Comparison of ENCODE assay signal across 9 mouse cellular contexts in the genomic region with DNA sequence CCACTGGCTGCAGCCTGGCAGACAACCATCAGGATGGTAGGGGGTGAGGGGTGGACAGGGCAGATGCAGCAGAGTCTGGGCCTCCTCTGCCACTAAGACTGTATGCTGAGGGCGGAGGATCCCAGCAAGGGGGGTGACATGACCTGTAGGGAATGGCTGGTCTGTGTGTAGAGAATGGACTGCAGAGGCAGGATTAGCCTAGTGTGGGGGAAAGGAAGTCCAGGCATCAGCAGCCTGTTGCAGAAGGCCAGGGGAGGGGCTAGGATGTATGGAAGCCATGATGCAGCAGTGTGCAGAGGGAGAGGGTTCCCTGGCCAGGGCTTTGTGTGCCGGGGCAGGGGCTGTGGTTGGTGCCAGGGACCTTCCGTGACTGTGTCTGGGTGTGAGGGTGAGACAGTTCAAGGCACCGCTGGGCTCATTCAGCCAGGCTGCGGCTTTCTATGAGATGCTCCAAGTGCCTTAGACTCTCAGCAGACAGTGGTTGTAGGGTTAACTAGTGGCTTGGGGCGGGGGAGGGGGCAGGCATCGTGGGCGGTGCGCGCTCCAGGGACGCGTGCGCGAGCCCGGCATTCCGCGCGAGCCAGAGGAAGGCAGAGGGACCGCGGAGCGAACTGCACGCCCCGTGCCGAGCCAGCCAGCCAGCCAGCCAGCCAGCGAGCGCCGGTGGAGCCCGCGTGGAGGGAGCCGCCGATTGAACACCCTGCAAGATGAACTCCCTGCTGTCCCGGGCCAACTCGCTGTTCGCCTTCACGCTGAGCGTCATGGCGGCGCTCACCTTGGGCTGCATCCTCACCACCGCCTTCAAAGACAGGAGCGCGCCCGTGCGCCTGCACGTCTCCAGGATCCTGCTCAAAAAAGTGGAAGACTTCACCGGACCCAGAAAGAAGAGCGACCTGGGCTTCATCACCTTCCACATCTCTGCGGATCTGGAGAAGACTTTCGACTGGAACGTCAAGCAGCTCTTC. TPM values are rescaled to one million over a fixed set of nuclear protein-coding genes. Genes with fewer than 3 reads are reported as not detected.
DNase-seq lines count a peak whose midpoint lies in the region; ATAC-seq and TF ChIP-seq lines count a peak whose summit lies in the region.
"Not testable (repeated sequence)": the region's sequence is repeated elsewhere in the genome, so short reads cannot be mapped to it uniquely, and the experiment has no call there.
"Had no signal": no experiment of that assay in that cellular context is flagged by ENCODE, and none has a peak within 500 bp of the region (broad histone marks: within the 10 kb centered on the region; RNA-seq: fewer than 3 reads in every experiment).

Gene Arxes1, plus strand, starts transcription at position 569 of the 965 bp plus-strand sequence.

- H3K9me3 ChIP-seq in embryonic facial prominence, embryonic 11.5 days (replicated peaks; ENCODE audit: control insufficient read depth, low read length); hindbrain, postnatal 0 days (ENCODE audit: low read length); liver, postnatal 0 days (ENCODE audit: low read length); neural tube, embryonic 12.5 days: not testable (repeated sequence)

- H3K27ac ChIP-seq in embryonic facial prominence, embryonic 11.5 days (replicated peaks; ENCODE audit: low read depth, low read length); hindbrain, postnatal 0 days; liver, postnatal 0 days (ENCODE audit: low read depth); neural tube, embryonic 12.5 days: not testable (repeated sequence)

- intact Hi-C loops in gastrocnemius, postnatal 14 days (cut with DNase I; ENCODE audit: low total_unique reads), result not testable (repeated sequence)

- H3K36me3 ChIP-seq in embryonic facial prominence, embryonic 11.5 days (replicated peaks; ENCODE audit: control insufficient read depth, insufficient read depth, low read depth, low read length); hindbrain, postnatal 0 days (ENCODE audit: insufficient read depth, low read length); liver, postnatal 0 days (replicated peaks; ENCODE audit: insufficient read depth, low read length); neural tube, embryonic 12.5 days: not testable (repeated sequence)

- ATAC-seq in embryonic facial prominence, embryonic 11.5 days (replicated peaks; ENCODE audit: insufficient number of reproducible peaks, low FRiP score, low TSS enrichment, low read depth), result peak; percentile 96
- ATAC-seq in hindbrain, postnatal 0 days, result peak; percentile 96
- peak; percentile 84 for ATAC-seq in liver, postnatal 0 days
- ATAC-seq in neural tube, embryonic 12.5 days (ENCODE audit: low FRiP score, low read depth), result peak; percentile 96

- DNase-seq in brain, adult 2 months (ENCODE audit: low read depth, low spot score), result peak; percentile 5
- DNase-seq in embryonic facial prominence, embryonic 11.5 days (ENCODE audit: low spot score); liver, postnatal 0 days: not testable (repeated sequence)
- DNase-seq in gastrocnemius, postnatal 14 days, result peak; percentile 15
- peak; percentile 2 for DNase-seq in hindbrain, postnatal 0 days (ENCODE audit: low spot score)
- DNase-seq in layer of hippocampus, postnatal 25 days (ENCODE audit: extremely low spot score in 1 of 2, low spot score in 1 of 2), result peak; percentile 19 to 44
- peak; percentile 11 for DNase-seq in thymus, postnatal 4 days

- H3K4me3 ChIP-seq in embryonic facial prominence, embryonic 11.5 days (ENCODE audit: low read depth, low read length), result peak within 1 kb of the TSS; percentile 18
- H3K4me3 ChIP-seq in hindbrain, postnatal 0 days (ENCODE audit: low read length), result peak within 1 kb of the TSS; percentile 26
- not testable (repeated sequence) for H3K4me3 ChIP-seq in liver, postnatal 0 days (ENCODE audit: low read depth, low read length)
- peak within 1 kb of the TSS; percentile 16; the same call in 1 of the 2 replicates for H3K4me3 ChIP-seq in neural tube, embryonic 12.5 days

- peak within 1 kb of the TSS; percentile 27 for H3K4me2 ChIP-seq in embryonic facial prominence, embryonic 11.5 days (ENCODE audit: low read depth, low read length)
- H3K4me2 ChIP-seq in hindbrain, postnatal 0 days (ENCODE audit: low read depth, low read length), result peak within 1 kb of the TSS; percentile 50
- H3K4me2 ChIP-seq in liver, postnatal 0 days (ENCODE audit: low read depth, low read length), result peak within 1 kb of the TSS; percentile 42; the same call in 1 of the 2 replicates
- H3K4me2 ChIP-seq in neural tube, embryonic 12.5 days (replicated peaks), result peak within 1 kb of the TSS; percentile 52

- not testable (repeated sequence) for H3K9ac ChIP-seq in embryonic facial prominence, embryonic 11.5 days (replicated peaks; ENCODE audit: low read length); hindbrain, postnatal 0 days (replicated peaks; ENCODE audit: low read length); liver, postnatal 0 days (replicated peaks); neural tube, embryonic 12.5 days

- not testable (repeated sequence) for H3K27me3 ChIP-seq in embryonic facial prominence, embryonic 11.5 days (ENCODE audit: control insufficient read depth, insufficient read depth, low read length); hindbrain, postnatal 0 days (ENCODE audit: insufficient read depth, low read length); liver, postnatal 0 days (ENCODE audit: insufficient read depth, low read length); neural tube, embryonic 12.5 days (replicated peaks)

- not testable (repeated sequence) for H3K4me1 ChIP-seq in embryonic facial prominence, embryonic 11.5 days (ENCODE audit: control insufficient read depth, insufficient read depth, low read length); hindbrain, postnatal 0 days (ENCODE audit: insufficient read depth, low read length); liver, postnatal 0 days (ENCODE audit: insufficient read depth); neural tube, embryonic 12.5 days

- TF ChIP-seq EP300 in liver, postnatal 0 days (IDR thresholded peaks at IDR 0.05; ENCODE audit: low read depth), result not testable (repeated sequence)

- not testable (repeated sequence) for TF ChIP-seq CTCF in hindbrain, postnatal 0 days (IDR thresholded peaks at IDR 0.05; ENCODE audit: low read depth); liver, postnatal 0 days (IDR thresholded peaks at IDR 0.05; ENCODE audit: low read depth)

- 50% methylated on average over 1 of the region's 49 CpGs for WGBS in embryonic facial prominence, embryonic 11.5 days
- 21% methylated on average over 12 of the region's 49 CpGs for WGBS in hindbrain, postnatal 0 days
- WGBS in liver, postnatal 0 days (ENCODE audit: insufficient replicate concordance), result 0% methylated on average over 6 of the region's 49 CpGs
- WGBS in neural tube, embryonic 12.5 days, result 11% methylated on average over 16 of the region's 49 CpGs

RNA-seq across cellular contexts. Expression of gene Arxes1, which starts in this region (rescaled TPM):
- 49.4 and 50.8 TPM in 2 replicates for polyA plus RNA-seq in embryonic facial prominence, embryonic 11.5 days (2014; fragmentation: Nextera tagmentation; extraction: Ambion mirVana)
- total RNA-seq in gastrocnemius, postnatal 14 days (2021), result 1 to 10 TPM in 1 of 2 experiments, under 1 TPM in 1; 0.33 to 1.0 TPM
- 57.8 and 57.9 TPM in 2 replicates for total RNA-seq in hindbrain, postnatal 0 days (2014; rRNA removed)
- 177 and 187 TPM in 2 replicates for polyA plus RNA-seq in hindbrain, postnatal 0 days (2015; fragmentation: Nextera tagmentation; extraction: Ambion mirVana)
- 10 to 100 TPM; 40.7 to 46.9 TPM for total RNA-seq in layer of hippocampus, postnatal 25 days (2021)
- polyA plus RNA-seq in liver, postnatal 0 days (2015; fragmentation: Nextera tagmentation; extraction: Ambion mirVana), result 3.8 and 4.4 TPM in 2 replicates
- polyA plus RNA-seq in neural tube, embryonic 12.5 days (2016; fragmentation: Nextera tagmentation; extraction: Ambion mirVana), result 55.1 and 56.5 TPM in 2 replicates
- total RNA-seq: gastrocnemius, adult 18-20 months had no signal

Comparison
In these comparisons a context has a peak if more than half of its experiments do, and no peak if none do; other contexts are left out.
1. RNA of gene Arxes1 (total RNA-seq): 57.8 to 57.9 TPM in hindbrain, postnatal 0 days and 40.7 to 46.9 TPM in layer of hippocampus, postnatal 25 days; 0.33 to 1.0 TPM in gastrocnemius, postnatal 14 days; every median in the first group is over 10 times any median in the second.
2. Peak in every context shown above with its lines, with median percentiles within 50 percentile points of each other: ATAC-seq and H3K4me2 ChIP-seq.